Mouse (Mus musculus): Measurements from ENCODE around the gene Zfp46. TPM values are rescaled to one million over a fixed set of nuclear protein-coding genes. Genes with fewer than 3 reads are reported as not detected.

The Zfp46 gene
- polyA plus RNA-seq, 1 experiment from 2014 or later = 31.2 TPM

GRCm38 (mm10) chr4:136242728-136243127 is 41.8 kb upstream of the Zfp46 start:
- Histone ChIP-seq H3K36me3 (ENCODE audit: insufficient read depth) (peaks cover 27% of the 10 kb centered on the region; the same call in 1 of the 2 replicates), H3K4me1 (ENCODE audit: insufficient read depth) (peaks cover 11% of the 10 kb centered on the region; the same call in 1 of the 2 replicates), H3K4me3 (ENCODE audit: low read depth, low read length) (no peak overlapping the region), H3K9me3 (ENCODE audit: low read depth, low read length) (no peaks in the 10 kb centered on the region), H3K4me2 (no peak overlapping the region), H3K9ac (no peak overlapping the region), H3K27me3 (ENCODE audit: insufficient read depth, low read length) (peaks cover 37% of the 10 kb centered on the region), H3K27ac (ENCODE audit: low read depth) (no peak overlapping the region)
- 78% methylated on average over 7 of the region's 7 CpGs for WGBS
- DNase-seq (no peak), ATAC-seq (ENCODE audit: insufficient read depth) (no peak)
- no peak for TF ChIP-seq CTCF (IDR thresholded peaks at IDR 0.05; ENCODE audit: low read depth)

DNA sequence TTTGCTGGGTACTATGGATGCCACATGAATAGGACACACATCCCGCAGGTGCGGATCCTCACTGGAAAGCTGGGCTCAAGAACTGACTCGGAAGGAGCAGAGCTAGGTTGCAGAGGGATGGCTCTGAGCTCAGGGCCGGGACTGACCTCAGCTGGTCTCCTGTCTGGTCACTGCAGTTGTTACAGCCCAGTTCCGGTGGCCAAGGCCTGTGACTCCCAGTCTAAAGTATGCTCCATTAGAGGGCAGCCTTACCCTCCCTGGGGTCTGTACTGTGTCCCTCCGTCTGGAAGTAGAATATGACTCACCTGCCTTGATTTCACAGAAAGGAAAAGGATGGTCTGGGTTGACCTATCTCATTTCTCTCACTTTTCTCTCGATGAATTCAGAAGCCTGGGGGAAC is 40.3 kb upstream of the Zfp46 start:
- H3K4me1 ChIP-seq (ENCODE audit: insufficient read depth) = peaks cover 10% of the 10 kb centered on the region
- WGBS = 60% methylated on average over 7 of the region's 7 CpGs
- no peak overlapping the region for H3K9ac ChIP-seq
- H3K4me2 ChIP-seq = no peak overlapping the region
- no peak overlapping the region for H3K27ac ChIP-seq (ENCODE audit: low read depth)
- no peak for TF ChIP-seq CTCF (IDR thresholded peaks at IDR 0.05; ENCODE audit: low read depth)
- no peak overlapping the region for H3K4me3 ChIP-seq (ENCODE audit: low read depth, low read length)
- H3K36me3 ChIP-seq (ENCODE audit: insufficient read depth) = peaks cover 18% of the 10 kb centered on the region; the same call in 1 of the 2 replicates
- no peak for ATAC-seq (ENCODE audit: insufficient read depth)
- DNase-seq = no peak
- H3K9me3 ChIP-seq (ENCODE audit: low read depth, low read length) = no peaks in the 10 kb centered on the region
- peaks cover 40% of the 10 kb centered on the region for H3K27me3 ChIP-seq (ENCODE audit: insufficient read depth, low read length)

GRCm38 (mm10) chr4:136245681-136246080 is 38.8 kb upstream of the Zfp46 start:
- no peak overlapping the region for H3K27ac ChIP-seq (ENCODE audit: low read depth)
- H3K27me3 ChIP-seq (ENCODE audit: insufficient read depth, low read length) = peaks cover 54% of the 10 kb centered on the region
- peaks cover 15% of the 10 kb centered on the region; the same call in 1 of the 2 replicates for H3K36me3 ChIP-seq (ENCODE audit: insufficient read depth)
- no peak overlapping the region for H3K4me2 ChIP-seq
- no peak for TF ChIP-seq CTCF (IDR thresholded peaks at IDR 0.05; ENCODE audit: low read depth)
- peaks cover 16% of the 10 kb centered on the region for H3K4me1 ChIP-seq (ENCODE audit: insufficient read depth)
- H3K9me3 ChIP-seq (ENCODE audit: low read depth, low read length) = no peaks in the 10 kb centered on the region
- ATAC-seq (ENCODE audit: insufficient read depth) (no peak), DNase-seq (no peak)
- no peak overlapping the region for H3K4me3 ChIP-seq (ENCODE audit: low read depth, low read length)
- no peak overlapping the region for H3K9ac ChIP-seq
- 50% methylated on average over 5 of the region's 5 CpGs for WGBS

DNA sequence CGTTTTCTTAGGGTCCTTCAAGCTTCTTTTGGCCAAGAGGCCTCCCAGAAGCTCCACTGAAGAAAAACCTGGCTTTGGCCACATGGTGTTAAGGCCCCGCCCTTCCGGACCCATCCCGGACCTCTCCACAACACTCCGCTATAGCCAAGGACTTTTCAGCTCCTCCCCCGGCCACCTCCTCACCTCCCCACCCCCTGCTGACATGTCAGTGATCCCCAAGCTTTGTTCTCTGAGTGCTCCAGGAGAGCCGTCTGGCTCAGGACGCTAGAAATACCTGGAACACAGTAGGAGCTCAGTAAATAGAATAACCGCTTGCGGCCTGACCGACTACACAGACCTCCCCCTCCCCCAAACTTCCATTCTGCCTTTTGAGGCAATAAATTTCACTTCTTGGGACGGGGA is 37.9 kb upstream of the Zfp46 start:
- Histone ChIP-seq H3K27me3 (ENCODE audit: insufficient read depth, low read length) (peaks cover 54% of the 10 kb centered on the region), H3K9me3 (ENCODE audit: low read depth, low read length) (no peaks in the 10 kb centered on the region), H3K36me3 (ENCODE audit: insufficient read depth) (peaks cover 11% of the 10 kb centered on the region; the same call in 1 of the 2 replicates), H3K27ac (ENCODE audit: low read depth) (no peak overlapping the region), H3K4me1 (ENCODE audit: insufficient read depth) (peaks cover 16% of the 10 kb centered on the region), H3K4me3 (ENCODE audit: low read depth, low read length) (no peak overlapping the region), H3K4me2 (peak overlapping the region; percentile 93; the same call in 1 of the 2 replicates), H3K9ac (no peak overlapping the region)
- WGBS = 8% methylated on average over 12 of the region's 12 CpGs
- no peak for ATAC-seq (ENCODE audit: insufficient read depth)
- DNase-seq = peak; percentile 27
- TF ChIP-seq CTCF (IDR thresholded peaks at IDR 0.05; ENCODE audit: low read depth) = no peak

DNA sequence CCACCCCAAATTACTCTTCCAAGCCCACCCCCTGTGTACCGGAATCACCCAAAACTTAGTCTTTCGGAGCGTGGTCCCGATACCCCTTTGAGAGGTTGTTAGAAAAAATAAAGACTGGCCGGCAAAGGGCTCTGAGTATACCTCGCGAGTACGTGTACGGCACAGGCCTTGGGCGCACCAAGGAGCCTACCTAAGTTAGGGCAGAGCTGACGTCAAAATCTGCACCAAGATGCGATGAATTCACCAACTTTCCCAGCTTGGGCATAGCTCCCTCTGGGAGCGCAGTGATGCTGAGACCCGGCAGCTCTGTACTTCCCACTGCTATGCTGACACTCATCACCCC is 37.1 kb upstream of the Zfp46 start:
- H3K4me1 ChIP-seq (ENCODE audit: insufficient read depth) = peaks cover 16% of the 10 kb centered on the region
- H3K4me2 ChIP-seq = peak overlapping the region; percentile 93
- H3K9me3 ChIP-seq (ENCODE audit: low read depth, low read length) = no peaks in the 10 kb centered on the region
- no peak overlapping the region for H3K27ac ChIP-seq (ENCODE audit: low read depth)
- WGBS = 2% methylated on average over 14 of the region's 14 CpGs
- DNase-seq (peak; percentile 57), ATAC-seq (ENCODE audit: insufficient read depth) (no peak)
- peaks cover 54% of the 10 kb centered on the region for H3K27me3 ChIP-seq (ENCODE audit: insufficient read depth, low read length)
- H3K4me3 ChIP-seq (ENCODE audit: low read depth, low read length) = peak overlapping the region; percentile 50
- no peak for TF ChIP-seq CTCF (IDR thresholded peaks at IDR 0.05; ENCODE audit: low read depth)
- peak overlapping the region; percentile 60 for H3K9ac ChIP-seq
- H3K36me3 ChIP-seq (ENCODE audit: insufficient read depth) = peaks cover 11% of the 10 kb centered on the region; the same call in 1 of the 2 replicates

- Histone ChIP-seq H3K27me3 (ENCODE audit: insufficient read depth, low read length) (peaks cover 54% of the 10 kb centered on the region), H3K36me3 (ENCODE audit: insufficient read depth) (peaks cover 8% of the 10 kb centered on the region; the same call in 1 of the 2 replicates), H3K27ac (ENCODE audit: low read depth) (no peak within 1 kb of the TSS), H3K9me3 (ENCODE audit: low read depth, low read length) (no peaks in the 10 kb centered on the region), H3K4me1 (ENCODE audit: insufficient read depth) (peaks cover 16% of the 10 kb centered on the region), H3K4me2 (peak within 1 kb of the TSS; percentile 93), H3K9ac (peak within 1 kb of the TSS; percentile 60), H3K4me3 (ENCODE audit: low read depth, low read length) (peak within 1 kb of the TSS; percentile 50)
- DNase-seq = peak; percentile 55
- WGBS = under 1% methylated on average over 46 of the region's 46 CpGs
- TF ChIP-seq CTCF (IDR thresholded peaks at IDR 0.05; ENCODE audit: low read depth) = no peak
- ATAC-seq (ENCODE audit: insufficient read depth) = peak; percentile 53; the same call in 1 of the 2 replicates
These were observed 36.6 kb upstream of the Zfp46 start, which contains the start of gene Tcea3 for GRCm38 (mm10) chr4:136247729-136248463. TSS of gene Tcea3 (plus strand) at chr4:136247729.

GRCm38 (mm10) chr4:136248464-136249331 is 35.8 kb upstream of the Zfp46 start:
- DNase-seq (no peak), ATAC-seq (ENCODE audit: insufficient read depth) (no peak)
- H3K27me3 ChIP-seq (ENCODE audit: insufficient read depth, low read length) = peaks cover 54% of the 10 kb centered on the region
- H3K27ac ChIP-seq (ENCODE audit: low read depth) = no peak overlapping the region
- no peaks in the 10 kb centered on the region for H3K9me3 ChIP-seq (ENCODE audit: low read depth, low read length)
- H3K36me3 ChIP-seq (ENCODE audit: insufficient read depth) = peaks cover 3% of the 10 kb centered on the region; the same call in 1 of the 2 replicates
- H3K4me1 ChIP-seq (ENCODE audit: insufficient read depth) = peaks cover 16% of the 10 kb centered on the region
- H3K4me3 ChIP-seq (ENCODE audit: low read depth, low read length) = peak overlapping the region; percentile 50
- peak overlapping the region; percentile 93 for H3K4me2 ChIP-seq
- 1% methylated on average over 37 of the region's 37 CpGs for WGBS
- no peak for TF ChIP-seq CTCF (IDR thresholded peaks at IDR 0.05; ENCODE audit: low read depth)
- peak overlapping the region; percentile 60 for H3K9ac ChIP-seq
